Mouse (Mus musculus) spleen, adult 2 months (tissue): ENCODE measurements around the gene Mtcl1.

ENCODE experiments used
- CTCF ChIP-seq: fragments of 200-500 bp; IDR thresholded peaks from 2 replicates; pipeline ENCODE4 v1.5.1; 2011; ENCODE audit warnings: mild to moderate bottlenecking, inconsistent platforms; ENCODE audit not compliant: insufficient read depth, insufficient read length, insufficient replicate concordance; ENCODE audit errors: extremely low read depth
- POLR2A ChIP-seq: fragments of 200-500 bp; IDR thresholded peaks from 2 replicates; pipeline ENCODE4 v1.6.1; 2011; ENCODE audit warnings: low read depth, low read length, inconsistent platforms

- TF ChIP-seq POLR2A, result no peak
- TF ChIP-seq CTCF, result no peak
Observed at GRCm38 (mm10) chr17:66379308-66379707, 70.2 kb downstream of the Mtcl1 start.
